Mouse (Mus musculus): ENCODE data around the gene Ngfr. TPM values are rescaled to one million over a fixed set of nuclear protein-coding genes. Genes with fewer than 3 reads are reported as not detected.

Ngfr gene
- polyA plus RNA-seq, 1 experiment from 2014 or later: 48.5 TPM

DNA sequence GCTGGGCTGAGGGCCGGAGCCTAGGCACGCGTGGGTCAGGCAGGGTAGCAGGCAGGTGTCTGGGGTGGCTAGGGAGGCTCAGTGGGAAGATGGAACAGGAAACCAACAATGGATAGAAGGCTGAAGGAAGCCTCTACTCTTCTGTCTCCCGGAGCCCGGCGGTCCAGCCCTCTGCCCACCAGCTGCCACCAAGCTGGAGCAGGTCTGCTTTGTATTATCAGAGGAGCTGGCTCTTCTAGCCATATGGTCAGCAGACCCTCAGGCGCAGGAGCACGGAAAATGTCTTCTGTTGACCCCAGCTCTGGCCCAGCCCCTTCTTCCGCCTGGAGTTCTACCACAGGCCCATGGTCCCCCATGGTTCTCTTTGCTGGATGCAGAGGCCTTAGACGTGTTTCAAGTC is 22.2 kb downstream of the Ngfr start:
- H3K27me3 ChIP-seq (ENCODE audit: control insufficient read depth, insufficient read depth, low read length): no peaks in the 10 kb centered on the region
- no peaks in the 10 kb centered on the region for H3K36me3 ChIP-seq (replicated peaks; ENCODE audit: control insufficient read depth, insufficient read depth)
- H3K4me1 ChIP-seq (replicated peaks; ENCODE audit: control insufficient read depth, insufficient read depth, low read length): no peaks in the 10 kb centered on the region
- no peak for DNase-seq (ENCODE audit: low spot score)
- no peak overlapping the region for H3K4me3 ChIP-seq (replicated peaks; ENCODE audit: low read length)
- no peak for ATAC-seq (ENCODE audit: low FRiP score)
- no peaks in the 10 kb centered on the region for H3K9me3 ChIP-seq (ENCODE audit: control insufficient read depth, low read length)
- H3K9ac ChIP-seq: no peak overlapping the region
- no peak overlapping the region for H3K4me2 ChIP-seq (replicated peaks)
- WGBS: 81% methylated on average over 10 of the region's 10 CpGs
- H3K27ac ChIP-seq: no peak overlapping the region

DNA sequence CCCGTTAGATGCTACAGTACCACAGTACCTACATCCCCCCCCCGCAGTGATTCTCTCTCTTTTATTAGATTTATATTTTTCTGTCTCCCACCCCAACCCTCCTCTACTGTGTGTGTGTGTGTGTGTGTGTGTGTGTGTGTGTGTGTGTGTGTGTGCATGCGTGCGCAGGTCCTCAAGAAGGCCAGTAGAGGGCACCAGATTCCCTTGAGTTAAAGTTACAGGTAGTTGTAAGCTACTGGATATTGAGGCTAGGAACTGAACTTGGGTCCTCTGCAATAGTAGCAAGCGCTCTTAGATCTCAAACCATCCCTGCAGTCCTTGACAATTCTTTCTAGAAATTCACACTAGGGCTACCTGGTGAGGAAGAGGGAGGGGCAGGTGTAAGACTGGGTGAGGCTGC is 23.7 kb downstream of the Ngfr start:
- Histone ChIP-seq H3K27me3 (ENCODE audit: control insufficient read depth, insufficient read depth, low read length) (no peaks in the 10 kb centered on the region), H3K4me2 (replicated peaks) (no peak overlapping the region), H3K9me3 (ENCODE audit: control insufficient read depth, low read length) (no peaks in the 10 kb centered on the region), H3K36me3 (replicated peaks; ENCODE audit: control insufficient read depth, insufficient read depth) (no peaks in the 10 kb centered on the region), H3K27ac (no peak overlapping the region), H3K4me1 (replicated peaks; ENCODE audit: control insufficient read depth, insufficient read depth, low read length) (no peaks in the 10 kb centered on the region), H3K4me3 (replicated peaks; ENCODE audit: low read length) (no peak overlapping the region), H3K9ac (no peak overlapping the region)
- ATAC-seq (ENCODE audit: low FRiP score): no peak
- 93% methylated on average over 5 of the region's 5 CpGs for WGBS
- no peak for DNase-seq (ENCODE audit: low spot score)

GRCm38 (mm10) chr11:95560773-95561172 is 26.8 kb downstream of the Ngfr start:
- no peak overlapping the region for H3K4me3 ChIP-seq (replicated peaks; ENCODE audit: low read length)
- no peak overlapping the region for H3K4me2 ChIP-seq (replicated peaks)
- no peak overlapping the region for H3K9ac ChIP-seq
- H3K36me3 ChIP-seq (replicated peaks; ENCODE audit: control insufficient read depth, insufficient read depth): no peaks in the 10 kb centered on the region
- 53% methylated on average over 3 of the region's 3 CpGs for WGBS
- H3K27ac ChIP-seq: no peak overlapping the region
- no peak for ATAC-seq (ENCODE audit: low FRiP score)
- H3K27me3 ChIP-seq (ENCODE audit: control insufficient read depth, insufficient read depth, low read length): no peaks in the 10 kb centered on the region; the same call in 1 of the 2 replicates
- H3K9me3 ChIP-seq (ENCODE audit: control insufficient read depth, low read length): no peaks in the 10 kb centered on the region
- no peak for DNase-seq (ENCODE audit: low spot score)
- no peaks in the 10 kb centered on the region for H3K4me1 ChIP-seq (replicated peaks; ENCODE audit: control insufficient read depth, insufficient read depth, low read length)

GRCm38 (mm10) chr11:95559761-95560160 is 27.8 kb downstream of the Ngfr start:
- Histone ChIP-seq H3K27ac (no peak overlapping the region), H3K36me3 (replicated peaks; ENCODE audit: control insufficient read depth, insufficient read depth) (no peaks in the 10 kb centered on the region), H3K9me3 (ENCODE audit: control insufficient read depth, low read length) (no peaks in the 10 kb centered on the region), H3K4me3 (replicated peaks; ENCODE audit: low read length) (no peak overlapping the region), H3K4me2 (replicated peaks) (no peak overlapping the region), H3K9ac (no peak overlapping the region), H3K4me1 (replicated peaks; ENCODE audit: control insufficient read depth, insufficient read depth, low read length) (no peaks in the 10 kb centered on the region), H3K27me3 (ENCODE audit: control insufficient read depth, insufficient read depth, low read length) (no peaks in the 10 kb centered on the region; the same call in 1 of the 2 replicates)
- 89% methylated on average over 2 of the region's 2 CpGs for WGBS
- ATAC-seq (ENCODE audit: low FRiP score) (no peak), DNase-seq (ENCODE audit: low spot score) (no peak)

DNA sequence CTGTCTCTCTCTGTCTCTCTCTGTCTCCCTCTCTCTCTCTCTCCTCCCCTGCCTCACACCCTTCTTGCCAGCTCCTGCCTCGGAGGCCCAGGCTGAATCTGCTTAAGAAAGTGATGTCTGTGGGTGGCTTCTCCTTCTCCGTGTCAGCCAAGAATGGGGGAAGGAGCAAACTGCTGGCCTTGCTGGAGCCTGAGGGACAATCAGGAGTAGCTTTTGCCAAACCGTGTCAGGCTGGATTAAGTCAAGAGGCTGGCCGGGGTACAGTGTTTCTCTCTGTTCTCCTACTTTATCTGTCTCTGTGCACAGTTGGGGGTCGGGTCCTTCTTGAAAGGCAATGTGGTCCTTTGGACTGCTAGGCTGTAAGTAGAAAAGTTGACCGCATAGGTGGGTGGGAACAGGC is 29.8 kb downstream of the Ngfr start:
- Histone ChIP-seq H3K4me1 (replicated peaks; ENCODE audit: control insufficient read depth, insufficient read depth, low read length) (no peaks in the 10 kb centered on the region), H3K27me3 (ENCODE audit: control insufficient read depth, insufficient read depth, low read length) (no peaks in the 10 kb centered on the region; the same call in 1 of the 2 replicates), H3K36me3 (replicated peaks; ENCODE audit: control insufficient read depth, insufficient read depth) (no peaks in the 10 kb centered on the region), H3K9ac (no peak overlapping the region), H3K27ac (no peak overlapping the region), H3K9me3 (ENCODE audit: control insufficient read depth, low read length) (no peaks in the 10 kb centered on the region), H3K4me2 (replicated peaks) (no peak overlapping the region), H3K4me3 (replicated peaks; ENCODE audit: low read length) (no peak overlapping the region)
- no peak for DNase-seq (ENCODE audit: low spot score)
- WGBS: 31% methylated on average over 6 of the region's 6 CpGs
- ATAC-seq (ENCODE audit: low FRiP score): no peak

DNA sequence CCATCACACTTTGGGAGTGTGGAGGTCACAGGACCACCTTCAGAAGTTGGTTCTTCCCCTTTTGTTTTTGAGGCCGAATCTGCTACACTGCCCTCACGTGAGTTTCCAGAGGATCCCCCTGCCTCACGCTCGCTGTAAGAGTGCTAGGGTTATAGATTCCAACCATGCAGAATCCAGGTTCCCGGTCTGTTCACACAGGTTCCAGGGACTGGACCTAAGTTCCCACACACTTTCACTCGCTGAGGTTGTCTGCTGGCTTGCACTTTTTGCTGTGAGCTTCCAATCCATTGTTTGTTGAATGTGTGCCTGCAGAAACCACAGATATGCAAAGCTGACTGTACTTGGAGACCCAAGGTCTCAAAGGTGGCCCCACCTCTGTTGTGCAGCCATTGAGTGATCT is 30.5 kb downstream of the Ngfr start:
- H3K27me3 ChIP-seq (ENCODE audit: control insufficient read depth, insufficient read depth, low read length): no peaks in the 10 kb centered on the region; the same call in 1 of the 2 replicates
- no peaks in the 10 kb centered on the region for H3K9me3 ChIP-seq (ENCODE audit: control insufficient read depth, low read length)
- 85% methylated on average over 6 of the region's 6 CpGs for WGBS
- no peak overlapping the region for H3K9ac ChIP-seq
- no peak overlapping the region for H3K4me2 ChIP-seq (replicated peaks)
- DNase-seq (ENCODE audit: low spot score) (no peak), ATAC-seq (ENCODE audit: low FRiP score) (no peak)
- no peaks in the 10 kb centered on the region for H3K36me3 ChIP-seq (replicated peaks; ENCODE audit: control insufficient read depth, insufficient read depth)
- no peak overlapping the region for H3K4me3 ChIP-seq (replicated peaks; ENCODE audit: low read length)
- no peaks in the 10 kb centered on the region for H3K4me1 ChIP-seq (replicated peaks; ENCODE audit: control insufficient read depth, insufficient read depth, low read length)
- no peak overlapping the region for H3K27ac ChIP-seq

DNA sequence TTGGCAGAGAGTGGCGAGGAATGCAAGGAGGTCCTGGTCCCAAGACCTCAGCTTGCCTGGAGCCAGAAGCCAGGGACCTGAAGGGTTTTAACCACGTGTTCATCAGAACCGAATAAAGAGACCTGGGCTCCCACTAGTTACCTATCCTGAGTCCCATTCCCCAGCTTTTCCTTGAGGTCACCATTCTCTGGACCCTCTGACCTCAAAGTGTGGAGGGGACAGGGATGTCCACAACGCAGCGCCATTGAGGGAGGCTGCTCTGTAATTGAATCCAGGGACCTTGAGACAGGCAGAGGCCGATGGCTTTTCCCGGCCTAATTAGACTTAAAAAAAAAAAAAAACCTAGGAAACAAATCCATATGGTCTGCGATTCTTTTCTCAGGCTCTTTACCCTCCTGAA is 32.3 kb downstream of the Ngfr start:
- Histone ChIP-seq H3K36me3 (replicated peaks; ENCODE audit: control insufficient read depth, insufficient read depth) (no peaks in the 10 kb centered on the region), H3K27ac (no peak overlapping the region), H3K9ac (no peak overlapping the region), H3K9me3 (ENCODE audit: control insufficient read depth, low read length) (no peaks in the 10 kb centered on the region), H3K27me3 (ENCODE audit: control insufficient read depth, insufficient read depth, low read length) (no peaks in the 10 kb centered on the region; the same call in 1 of the 2 replicates), H3K4me3 (replicated peaks; ENCODE audit: low read length) (no peak overlapping the region), H3K4me1 (replicated peaks; ENCODE audit: control insufficient read depth, insufficient read depth, low read length) (no peaks in the 10 kb centered on the region), H3K4me2 (replicated peaks) (no peak overlapping the region)
- ATAC-seq (ENCODE audit: low FRiP score) (no peak), DNase-seq (ENCODE audit: low spot score) (no peak)
- WGBS: 67% methylated on average over 8 of the region's 8 CpGs

DNA sequence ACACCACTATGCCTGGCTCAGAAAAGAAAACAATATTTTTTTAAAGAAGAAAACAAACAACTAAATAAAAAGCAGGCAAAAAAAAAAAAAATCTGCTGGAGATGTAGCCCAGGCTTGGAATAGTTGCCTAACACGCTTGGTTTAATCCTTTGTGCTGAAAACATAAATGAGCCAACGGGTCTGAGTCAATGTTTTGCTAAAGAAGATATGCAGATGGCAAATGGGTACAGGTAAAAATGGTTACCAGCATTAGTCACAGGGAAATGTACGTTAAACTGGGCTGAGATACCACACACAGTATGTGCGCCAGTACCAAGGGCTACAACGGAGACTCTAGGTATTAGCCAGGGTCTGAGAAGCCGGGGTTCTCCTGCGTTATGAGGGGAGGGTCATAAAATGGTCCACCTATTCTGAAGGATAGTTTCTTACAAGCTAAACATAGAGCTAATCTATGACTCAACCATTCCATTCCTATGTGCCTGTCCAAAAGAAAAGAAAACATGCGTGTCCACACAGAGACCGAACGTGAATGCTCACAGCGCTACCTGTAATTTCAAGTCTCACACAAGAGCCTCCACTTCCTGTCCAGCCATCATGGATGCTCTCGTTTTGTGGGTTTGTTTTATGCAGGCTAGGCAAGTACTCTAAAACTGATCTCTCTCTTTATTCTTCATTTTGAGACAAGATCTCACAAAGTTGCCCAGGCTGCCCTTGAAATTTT is 37.1 kb downstream of the Ngfr start:
- no peak overlapping the region for H3K4me3 ChIP-seq (replicated peaks; ENCODE audit: low read length)
- no peak for DNase-seq (ENCODE audit: low spot score)
- no peak overlapping the region for H3K4me2 ChIP-seq (replicated peaks)
- H3K27me3 ChIP-seq (ENCODE audit: control insufficient read depth, insufficient read depth, low read length): no peaks in the 10 kb centered on the region
- H3K9ac ChIP-seq: no peak overlapping the region
- WGBS: 86% methylated on average over 12 of the region's 12 CpGs
- no peaks in the 10 kb centered on the region for H3K9me3 ChIP-seq (ENCODE audit: control insufficient read depth, low read length)
- no peak overlapping the region for H3K27ac ChIP-seq
- no peak for ATAC-seq (ENCODE audit: low FRiP score)
- no peaks in the 10 kb centered on the region for H3K36me3 ChIP-seq (replicated peaks; ENCODE audit: control insufficient read depth, insufficient read depth)
- no peaks in the 10 kb centered on the region for H3K4me1 ChIP-seq (replicated peaks; ENCODE audit: control insufficient read depth, insufficient read depth, low read length)

GRCm38 (mm10) chr11:95546021-95546782 is 41.3 kb downstream of the Ngfr start:
- no peaks in the 10 kb centered on the region for H3K36me3 ChIP-seq (replicated peaks; ENCODE audit: control insufficient read depth, insufficient read depth)
- H3K27ac ChIP-seq: no peak overlapping the region
- DNase-seq (ENCODE audit: low spot score) (no peak), ATAC-seq (ENCODE audit: low FRiP score) (no peak)
- no peaks in the 10 kb centered on the region for H3K9me3 ChIP-seq (ENCODE audit: control insufficient read depth, low read length)
- H3K4me2 ChIP-seq (replicated peaks): no peak overlapping the region
- 0 out of 2 replicates have a peak, but pooled peaks cover under 1% of the 10 kb centered on the region for H3K4me1 ChIP-seq (replicated peaks; ENCODE audit: control insufficient read depth, insufficient read depth, low read length)
- 77% methylated on average over 10 of the region's 10 CpGs for WGBS
- no peaks in the 10 kb centered on the region; the same call in 1 of the 2 replicates for H3K27me3 ChIP-seq (ENCODE audit: control insufficient read depth, insufficient read depth, low read length)
- no peak overlapping the region for H3K9ac ChIP-seq
- H3K4me3 ChIP-seq (replicated peaks; ENCODE audit: low read length): no peak overlapping the region
